Mouse (Mus musculus) C2C12 (cell line): ENCODE data around the gene Ddx25. TPM values are rescaled to one million over a fixed set of nuclear protein-coding genes. Genes with fewer than 3 reads are reported as not detected.

Source experiments
- H3K27me3 ChIP-seq: one replicate; pipeline ENCODE4 v1.6.1; 2011; ENCODE audit not compliant: control insufficient read depth, insufficient read depth, insufficient read length
- H3K36me3 ChIP-seq: one replicate; pipeline ENCODE4 v1.6.1; 2011; ENCODE audit not compliant: control insufficient read depth, insufficient read depth
- H3K4me3 ChIP-seq: one replicate; pipeline ENCODE4 v1.5.1; 2011; ENCODE audit warnings: mild to moderate bottlenecking, control low read depth; ENCODE audit not compliant: poor library complexity, insufficient read depth, severe bottlenecking
- H3K79me2 ChIP-seq: one replicate; pipeline ENCODE4 v1.6.1; 2011; ENCODE audit not compliant: control insufficient read depth, insufficient read depth
- H3K79me3 ChIP-seq: one replicate; pipeline ENCODE4 v1.6.1; 2011; ENCODE audit warnings: low read depth, control low read depth
- H3ac ChIP-seq: one replicate; pipeline ENCODE3; 2011; ENCODE audit warnings: low read depth; ENCODE audit not compliant: control insufficient read depth, insufficient read length
- CEBPB ChIP-seq: IDR thresholded peaks from one replicate; pipeline ENCODE4 v1.6.1; 2011; ENCODE audit warnings: low read depth, mild to moderate bottlenecking, control low read depth, moderate library complexity
- CTCF ChIP-seq: IDR thresholded peaks from one replicate; pipeline ENCODE4 v1.5.1; 2011; ENCODE audit not compliant: control insufficient read depth, insufficient read depth, insufficient read length
- FOSL1 ChIP-seq: IDR thresholded peaks from one replicate; pipeline ENCODE4 v1.8.0; 2011; ENCODE audit warnings: mild to moderate bottlenecking, low read length; ENCODE audit not compliant: poor library complexity, insufficient read depth, severe bottlenecking
- MAX ChIP-seq: IDR thresholded peaks from one replicate; pipeline ENCODE4 v1.6.1; 2011; ENCODE audit warnings: mild to moderate bottlenecking, control low read depth
- MYOD1 ChIP-seq: IDR thresholded peaks from one replicate; pipeline ENCODE4 v1.6.1; 2011; ENCODE audit warnings: low read depth; ENCODE audit not compliant: control insufficient read depth, insufficient read length
- MYOG ChIP-seq: IDR thresholded peaks from one replicate; pipeline ENCODE4 v1.6.1; 2011; ENCODE audit not compliant: control insufficient read depth, insufficient read length; ENCODE audit errors: extremely low read depth
- USF1 ChIP-seq: IDR thresholded peaks from one replicate; pipeline ENCODE4 v1.6.1; 2011; ENCODE audit warnings: low read depth, mild to moderate bottlenecking, control low read depth, moderate library complexity
- polyA plus RNA-seq: library from polyadenylated mRNA; unstranded; fragments of >200 nt; fragmentation: generic; extraction: Trizol; gene quantifications from one replicate; pipeline ENCODE4 v1.2.1, GENCODE M21; 2012; ENCODE audit warnings: missing spikeins

The Ddx25 gene
- polyA plus RNA-seq, 1 experiment: under 0.01 TPM

GRCm38 (mm10) chr9:35559009-35559890 is 922 bp upstream of the Ddx25 start:
- H3K79me3 ChIP-seq: peaks cover 34% of the 10 kb centered on the region
- H3K79me2 ChIP-seq: peaks cover 49% of the 10 kb centered on the region
- peak overlapping the region; percentile 77 for H3ac ChIP-seq
- peaks cover 37% of the 10 kb centered on the region for H3K36me3 ChIP-seq
- H3K27me3 ChIP-seq: peaks cover 24% of the 10 kb centered on the region
- H3K4me3 ChIP-seq: peak overlapping the region; percentile 71
- TF ChIP-seq MAX (peak; percentile 68), MYOG (no peak), CEBPB (peak; percentile 70), FOSL1 (no peak)

- no peak overlapping the region for H3ac ChIP-seq
- H3K36me3 ChIP-seq: peaks cover 17% of the 10 kb centered on the region
- H3K4me3 ChIP-seq: no peak overlapping the region
- peaks cover 44% of the 10 kb centered on the region for H3K27me3 ChIP-seq
- no peak for TF ChIP-seq USF1
- no peak for TF ChIP-seq MAX
- TF ChIP-seq FOSL1: no peak
- TF ChIP-seq CEBPB: no peak
- no peak for TF ChIP-seq CTCF
- TF ChIP-seq MYOG: no peak
- no peak for TF ChIP-seq MYOD1
- H3K79me3 ChIP-seq: peaks cover 20% of the 10 kb centered on the region
- H3K79me2 ChIP-seq: peaks cover 22% of the 10 kb centered on the region
These were observed 1.7 kb downstream of the Ddx25 start for GRCm38 (mm10) chr9:35556494-35557102.

DNA sequence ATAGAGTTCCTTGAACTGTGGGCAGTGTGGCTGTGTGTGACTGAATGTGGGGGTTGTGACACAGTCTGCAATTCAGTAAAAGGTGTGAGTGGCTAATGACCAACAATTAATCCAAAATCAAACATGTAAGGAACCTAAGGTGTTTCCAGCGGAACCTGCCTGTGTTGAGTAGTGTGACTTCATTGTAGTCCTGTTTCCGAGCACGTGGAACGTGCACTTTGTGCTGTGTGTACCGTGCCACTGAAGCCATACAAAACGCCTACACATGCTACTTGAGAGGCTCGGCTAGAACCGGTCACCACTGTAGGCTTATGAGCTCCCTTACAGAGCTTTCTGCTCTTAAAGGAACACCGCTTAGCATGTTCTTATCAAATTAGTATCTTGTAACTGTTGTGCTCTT is 9.9 kb downstream of the Ddx25 start:
- Histone ChIP-seq H3K4me3 (no peak overlapping the region), H3K36me3 (no peaks in the 10 kb centered on the region), H3ac (no peak overlapping the region), H3K79me3 (no peaks in the 10 kb centered on the region), H3K27me3 (peaks cover 18% of the 10 kb centered on the region), H3K79me2 (no peaks in the 10 kb centered on the region)
- TF ChIP-seq CTCF (no peak), MYOD1 (no peak)

DNA sequence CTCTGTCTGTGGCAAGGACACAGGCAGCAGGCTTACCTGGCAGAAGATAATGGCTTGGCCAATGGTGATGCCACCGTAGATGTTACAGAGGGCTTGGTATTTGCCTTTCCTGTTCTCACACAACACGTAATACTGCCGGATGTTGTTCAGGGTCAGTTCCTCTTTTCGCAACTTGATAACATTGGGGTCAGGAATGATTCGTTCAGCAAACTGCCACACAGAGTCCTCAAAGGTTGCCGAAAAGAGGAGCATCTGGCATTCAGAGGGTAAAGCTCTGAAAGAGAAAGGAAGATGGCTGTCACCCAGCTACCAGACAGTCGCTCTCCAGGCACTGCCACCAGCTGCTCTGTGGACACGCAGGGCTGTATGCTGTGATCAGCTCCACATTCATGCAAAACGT is 11.6 kb downstream of the Ddx25 start:
- TF ChIP-seq MYOD1 (no peak), MYOG (no peak), MAX (no peak)
- no peaks in the 10 kb centered on the region for H3K36me3 ChIP-seq
- H3K79me2 ChIP-seq: no peaks in the 10 kb centered on the region

DNA sequence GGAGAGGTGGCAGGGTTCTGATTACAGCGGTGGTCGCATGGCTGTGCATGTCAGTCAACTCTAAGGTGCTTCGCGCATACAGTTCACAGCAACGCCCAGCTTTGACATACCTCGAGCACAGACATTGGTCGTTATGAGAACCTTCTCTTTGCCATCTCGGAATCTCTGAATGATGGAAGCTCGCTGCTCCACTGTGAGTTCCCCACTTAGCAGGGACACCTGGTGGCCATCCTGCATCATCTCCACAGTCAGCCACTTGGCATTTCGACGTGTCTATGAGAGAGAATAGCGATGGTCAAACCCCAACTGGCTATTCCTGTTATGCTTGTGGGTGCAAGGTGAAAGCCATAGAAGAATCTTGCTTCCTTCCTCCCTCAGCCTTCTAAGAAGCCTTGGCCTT is 12.6 kb downstream of the Ddx25 start:
- H3K36me3 ChIP-seq: no peaks in the 10 kb centered on the region
- no peak overlapping the region for H3K4me3 ChIP-seq
- H3K79me3 ChIP-seq: no peaks in the 10 kb centered on the region
- H3K79me2 ChIP-seq: no peaks in the 10 kb centered on the region
- TF ChIP-seq MAX (no peak), CTCF (no peak), MYOG (no peak), CEBPB (no peak), USF1 (no peak)
- no peak overlapping the region for H3ac ChIP-seq
- H3K27me3 ChIP-seq: no peaks in the 10 kb centered on the region

More for the DNA sequence above, 11.6 kb downstream of the Ddx25 start:
- no peak overlapping the region for H3ac ChIP-seq
- H3K4me3 ChIP-seq: no peak overlapping the region
- H3K27me3 ChIP-seq: peaks cover 4% of the 10 kb centered on the region
- H3K79me3 ChIP-seq: no peaks in the 10 kb centered on the region

DNA sequence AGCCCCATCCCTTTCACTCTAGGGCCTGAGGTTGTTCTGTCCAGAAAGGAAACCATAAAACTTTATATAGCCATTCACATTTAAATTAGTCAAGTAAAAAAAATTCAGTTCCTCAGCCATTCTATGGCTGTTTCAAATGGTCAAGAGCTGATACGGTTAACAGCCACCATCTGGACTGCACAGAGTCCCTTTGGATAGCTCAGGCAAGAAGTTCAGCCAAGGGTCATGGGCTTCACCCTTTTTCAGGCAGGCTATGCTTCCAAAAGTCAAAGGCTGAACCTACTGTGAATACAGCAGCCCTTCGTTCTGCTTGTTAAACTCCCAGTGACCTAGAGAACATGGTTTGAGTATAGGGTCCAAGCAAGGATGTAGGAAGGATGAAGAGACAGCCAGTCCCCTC is 13.7 kb downstream of the Ddx25 start:
- no peaks in the 10 kb centered on the region for H3K79me2 ChIP-seq
- no peak overlapping the region for H3ac ChIP-seq
- no peak for TF ChIP-seq CEBPB
- TF ChIP-seq MYOD1: no peak
- TF ChIP-seq USF1: no peak
- no peak for TF ChIP-seq MAX
- TF ChIP-seq MYOG: no peak
- TF ChIP-seq FOSL1: no peak
- no peak for TF ChIP-seq CTCF
- H3K27me3 ChIP-seq: no peaks in the 10 kb centered on the region
- H3K4me3 ChIP-seq: no peak overlapping the region
- H3K79me3 ChIP-seq: no peaks in the 10 kb centered on the region
- no peaks in the 10 kb centered on the region for H3K36me3 ChIP-seq
